Mouse (Mus musculus) limb, embryonic 13.5 days (tissue): Measurements from ENCODE around the gene Eme2. TPM values are rescaled to one million over a fixed set of nuclear protein-coding genes. Genes with fewer than 3 reads are reported as not detected.

Experiments used
- ATAC-seq: fragments of 200-750 bp; cut with Nextera tagmentation; 2 replicates; pipeline ENCODE4 v1.8.0; 2017; ENCODE audit warnings: low read depth, moderate number of reproducible peaks, moderate TSS enrichment; ENCODE audit not compliant: low FRiP score
- H3K27ac ChIP-seq: fragments of 300-500 bp; sonication (generic); 2 replicates; pipeline ENCODE4 v1.5.1; 2015; ENCODE audit warnings: inconsistent platforms, mild to moderate bottlenecking, moderate library complexity
- H3K27me3 ChIP-seq: fragments of 300-500 bp; sonication (generic); 2 replicates; pipeline ENCODE4 v1.6.1; 2015; ENCODE audit warnings: mild to moderate bottlenecking, inconsistent platforms
- H3K36me3 ChIP-seq: fragments of 300-500 bp; sonication (generic); 2 replicates; pipeline ENCODE4 v1.6.1; 2015; ENCODE audit warnings: inconsistent platforms, mild to moderate bottlenecking, moderate library complexity
- H3K4me1 ChIP-seq: fragments of 300-500 bp; sonication (generic); 2 replicates; pipeline ENCODE4 v1.6.1; 2015; ENCODE audit warnings: inconsistent platforms
- H3K4me2 ChIP-seq: fragments of 300-500 bp; sonication (generic); replicated peaks from 2 replicates; pipeline ENCODE4 v1.6.1; 2015; ENCODE audit warnings: inconsistent platforms, mild to moderate bottlenecking, moderate library complexity
- H3K4me3 ChIP-seq: fragments of 300-500 bp; sonication (generic); 2 replicates; pipeline ENCODE4 v1.5.1; 2015; ENCODE audit warnings: moderate library complexity, mild to moderate bottlenecking, inconsistent platforms
- H3K9ac ChIP-seq: fragments of 300-500 bp; sonication (generic); 2 replicates; pipeline ENCODE4 v1.6.1; 2015; ENCODE audit warnings: mild to moderate bottlenecking, inconsistent platforms
- H3K9me3 ChIP-seq: fragments of 300-500 bp; sonication (generic); 2 replicates; pipeline ENCODE4 v1.6.1; 2016; ENCODE audit warnings: inconsistent platforms
- WGBS: fragments of 180-500 bp; shearing (Covaris S2); methylation state at CpG from one replicate; pipeline ENCODE4 v1.1.7; 2015; 5-methylcytosine and 5-hydroxymethylcytosine counted together
- polyA plus RNA-seq: library from polyadenylated mRNA; unstranded; fragments of >200 nt; fragmentation: Nextera tagmentation; extraction: Ambion mirVana; gene quantifications from 2 replicates; pipeline ENCODE4 v1.2.1, GENCODE M21; 2015

Gene Eme2
- polyA plus RNA-seq, 1 experiment from 2014 or later: 35.6 TPM

DNA sequence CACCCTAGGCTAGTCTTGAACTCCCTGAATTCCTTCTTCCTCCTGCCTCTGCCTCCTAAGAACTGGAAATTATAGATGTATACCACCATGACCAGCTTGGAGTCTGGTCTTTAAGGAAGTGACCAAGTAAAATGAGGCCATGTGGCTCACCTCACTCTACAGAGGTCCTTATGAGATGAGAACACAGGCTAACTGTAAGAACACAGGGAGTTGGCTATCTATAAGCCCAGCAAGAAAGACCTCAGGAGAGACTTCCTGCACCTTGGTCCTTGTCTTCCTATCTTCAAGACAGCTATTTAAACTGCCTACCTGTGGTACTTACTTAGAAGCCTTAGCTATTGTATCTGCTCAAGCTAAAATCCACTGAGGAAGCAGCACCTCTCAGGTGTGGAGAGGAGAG, 19.1 kb upstream of the Eme2 start:
- Histone ChIP-seq H3K4me1 (no peaks in the 10 kb centered on the region), H3K27me3 (no peaks in the 10 kb centered on the region), H3K9me3 (no peaks in the 10 kb centered on the region), H3K9ac (no peak overlapping the region), H3K4me2 (no peak overlapping the region), H3K36me3 (peaks cover 96% of the 10 kb centered on the region), H3K4me3 (no peak overlapping the region), H3K27ac (no peak overlapping the region)
- no peak for ATAC-seq

DNA sequence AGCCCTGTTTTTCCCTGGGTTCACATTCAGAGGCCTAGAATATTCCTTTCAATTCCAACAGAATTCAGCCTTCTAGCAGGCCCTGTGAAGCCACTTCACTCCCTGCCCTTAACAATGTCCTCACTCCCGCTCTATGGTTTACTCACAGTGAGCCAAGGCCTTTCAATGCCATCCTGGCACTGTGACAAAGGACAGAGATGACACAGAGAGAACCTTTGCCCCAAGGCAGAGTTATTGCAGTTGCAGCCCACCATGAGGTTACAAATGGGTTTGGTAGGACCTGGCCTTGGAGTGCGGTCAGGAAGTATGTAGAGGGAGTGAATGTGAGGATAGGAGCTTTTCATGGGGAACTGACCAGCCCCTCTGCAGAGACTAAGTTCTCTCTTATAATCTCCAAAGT, 12.7 kb upstream of the Eme2 start:
- WGBS: 100% methylated on average over 2 of the region's 2 CpGs
- Histone ChIP-seq H3K9me3 (no peaks in the 10 kb centered on the region), H3K36me3 (peaks cover 99% of the 10 kb centered on the region), H3K4me1 (no peaks in the 10 kb centered on the region), H3K27ac (no peak overlapping the region), H3K9ac (no peak overlapping the region), H3K4me2 (no peak overlapping the region), H3K27me3 (no peaks in the 10 kb centered on the region), H3K4me3 (no peak overlapping the region)
- ATAC-seq: no peak

DNA sequence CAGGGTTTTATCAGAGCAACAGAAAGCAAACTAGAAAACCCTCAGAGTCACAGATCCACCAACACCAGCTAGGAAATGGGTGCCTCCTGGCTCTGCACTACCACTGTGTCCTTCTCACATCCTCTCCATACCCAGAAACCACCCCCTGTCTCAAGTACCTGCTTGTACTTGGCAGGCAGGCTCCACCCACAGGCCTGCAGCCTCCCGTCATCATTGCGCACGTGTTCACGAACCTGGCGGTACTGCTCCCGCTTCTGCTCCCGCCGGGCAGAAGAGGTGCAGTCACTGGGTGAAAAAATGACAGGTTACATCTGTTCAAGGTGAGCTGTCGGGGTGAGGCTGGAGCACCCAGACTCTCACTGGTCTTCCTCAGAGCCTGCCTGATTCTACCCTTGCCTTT, 8.9 kb upstream of the Eme2 start:
- WGBS: 92% methylated on average over 9 of the region's 9 CpGs
- ATAC-seq: no peak
- peaks cover 100% of the 10 kb centered on the region for H3K36me3 ChIP-seq

DNA sequence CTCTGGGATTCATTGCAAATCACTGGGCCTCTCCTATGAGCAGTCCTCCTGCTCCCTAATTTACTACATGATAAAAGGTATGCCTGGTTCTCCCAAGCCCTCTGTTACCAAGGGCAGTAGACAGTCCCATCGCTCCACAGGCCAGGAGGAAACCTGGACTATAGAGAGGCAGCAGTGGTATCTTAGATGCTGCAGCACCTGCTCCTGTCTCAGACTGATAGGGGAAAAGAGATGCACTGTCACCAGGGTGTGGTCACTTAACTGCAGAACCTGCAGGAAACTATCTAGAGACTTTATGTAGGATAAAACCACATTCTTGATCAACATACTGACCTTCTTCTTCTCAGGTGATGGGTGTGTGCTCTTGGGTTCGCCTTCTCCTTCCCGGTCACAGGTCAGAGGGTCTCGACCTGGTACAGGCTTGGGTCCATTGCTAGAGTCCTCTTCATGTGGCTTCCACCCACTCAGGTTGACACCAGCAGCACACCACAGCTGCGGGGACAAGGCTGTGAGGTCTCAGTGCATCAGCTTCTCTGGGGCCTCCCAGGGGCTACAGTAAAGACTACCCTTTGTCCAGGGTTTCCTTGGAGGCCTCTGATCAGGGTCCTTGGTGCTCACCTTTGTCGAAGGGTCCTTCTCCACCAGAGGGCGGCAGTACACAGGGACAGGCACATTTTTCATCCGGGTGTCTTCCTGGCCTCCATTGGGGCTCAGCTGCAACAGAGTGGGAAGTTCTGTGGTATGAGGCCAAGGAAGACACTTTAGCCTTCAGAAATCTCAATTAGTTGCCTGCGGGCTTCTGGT, 8.0 kb upstream of the Eme2 start:
- Histone ChIP-seq H3K27ac (no peak overlapping the region), H3K9ac (no peak overlapping the region), H3K27me3 (no peaks in the 10 kb centered on the region), H3K36me3 (peaks cover 100% of the 10 kb centered on the region), H3K4me3 (no peak overlapping the region), H3K4me1 (peaks cover 1% of the 10 kb centered on the region; the same call in 1 of the 2 replicates), H3K4me2 (no peak overlapping the region), H3K9me3 (no peaks in the 10 kb centered on the region)
- WGBS: 67% methylated on average over 9 of the region's 9 CpGs
- no peak for ATAC-seq

More for the DNA sequence above, 8.9 kb upstream of the Eme2 start:
- Histone ChIP-seq H3K4me1 (no peaks in the 10 kb centered on the region), H3K4me3 (no peak overlapping the region), H3K4me2 (no peak overlapping the region), H3K9me3 (no peaks in the 10 kb centered on the region), H3K27ac (no peak overlapping the region), H3K27me3 (no peaks in the 10 kb centered on the region), H3K9ac (no peak overlapping the region)

DNA sequence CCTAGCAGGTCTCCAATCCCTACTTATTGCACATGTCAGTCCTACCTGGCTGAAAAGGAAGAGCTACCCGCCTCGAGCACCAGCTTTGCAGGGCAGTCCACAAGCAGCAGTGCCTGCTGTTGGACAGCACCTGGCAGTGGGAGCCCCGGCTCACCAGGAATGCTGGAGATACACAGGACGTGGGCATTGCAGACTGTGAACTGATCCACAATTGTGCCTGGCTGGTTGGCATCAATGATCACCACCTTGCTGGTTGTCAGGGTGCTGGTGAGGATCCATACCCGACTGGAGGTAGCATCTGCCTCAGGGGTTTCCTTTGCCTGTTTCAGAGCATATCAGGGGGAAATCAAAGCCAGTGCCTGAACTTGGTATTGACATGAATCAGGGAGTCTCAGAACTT, 7.2 kb upstream of the Eme2 start:
- 84% methylated on average over 5 of the region's 5 CpGs for WGBS
- no peak for ATAC-seq
- H3K36me3 ChIP-seq: peaks cover 100% of the 10 kb centered on the region

DNA sequence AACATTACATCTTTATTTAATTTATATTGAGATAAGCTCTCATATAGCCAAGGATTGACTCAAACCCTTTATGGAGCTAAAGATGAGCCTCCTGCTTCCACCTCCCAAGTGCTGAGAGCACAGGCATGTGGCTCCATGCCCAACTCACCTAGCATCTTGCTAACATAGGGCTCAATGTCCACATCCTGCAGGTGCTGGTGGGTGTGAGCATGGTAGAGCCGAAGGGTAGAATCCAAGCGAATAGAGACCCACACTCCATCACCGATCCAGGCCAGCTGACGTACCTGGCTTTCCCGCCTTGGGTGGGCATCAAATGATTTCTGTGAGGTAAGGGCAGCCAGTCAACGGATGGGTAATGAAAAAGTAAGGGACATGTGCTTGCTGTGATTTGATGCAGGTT, 5.1 kb upstream of the Eme2 start:
- no peak overlapping the region for H3K27ac ChIP-seq
- no peak overlapping the region for H3K9ac ChIP-seq
- WGBS: 95% methylated on average over 6 of the region's 6 CpGs
- no peaks in the 10 kb centered on the region for H3K9me3 ChIP-seq
- ATAC-seq: no peak
- peaks cover 82% of the 10 kb centered on the region for H3K36me3 ChIP-seq
- no peak overlapping the region for H3K4me3 ChIP-seq
- no peaks in the 10 kb centered on the region for H3K27me3 ChIP-seq
- peaks cover 24% of the 10 kb centered on the region for H3K4me1 ChIP-seq
- no peak overlapping the region for H3K4me2 ChIP-seq

More for the DNA sequence above, 7.2 kb upstream of the Eme2 start:
- no peak overlapping the region for H3K4me2 ChIP-seq
- H3K27ac ChIP-seq: no peak overlapping the region
- H3K4me1 ChIP-seq: peaks cover 9% of the 10 kb centered on the region
- no peak overlapping the region for H3K9ac ChIP-seq
- H3K27me3 ChIP-seq: no peaks in the 10 kb centered on the region
- H3K9me3 ChIP-seq: no peaks in the 10 kb centered on the region
- no peak overlapping the region for H3K4me3 ChIP-seq

DNA sequence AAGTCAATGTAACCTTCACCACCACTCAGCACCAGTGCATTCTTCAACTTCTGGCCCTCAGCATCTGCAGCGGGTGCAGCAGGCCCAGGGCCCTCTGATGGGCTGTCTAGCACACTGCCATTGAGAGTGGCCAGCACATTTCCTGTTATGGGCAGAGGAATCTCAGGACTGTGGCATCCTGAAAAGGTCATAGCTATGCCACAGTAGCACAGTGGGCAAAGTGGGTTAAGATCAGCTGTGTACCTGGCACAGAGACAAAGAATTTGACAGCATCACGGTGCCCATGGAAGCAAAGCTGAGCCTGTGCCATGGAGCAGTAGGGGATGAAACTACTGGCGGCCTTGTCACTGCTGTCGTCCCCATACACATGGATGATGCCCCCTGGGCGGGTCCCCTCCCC, 4.3 kb upstream of the Eme2 start:
- peaks cover 73% of the 10 kb centered on the region for H3K36me3 ChIP-seq
- peaks cover 28% of the 10 kb centered on the region for H3K4me1 ChIP-seq
- no peak overlapping the region for H3K4me3 ChIP-seq
- H3K9ac ChIP-seq: no peak overlapping the region
- no peak overlapping the region for H3K27ac ChIP-seq
- no peak overlapping the region for H3K4me2 ChIP-seq
- no peak for ATAC-seq
- H3K27me3 ChIP-seq: no peaks in the 10 kb centered on the region
- no peaks in the 10 kb centered on the region for H3K9me3 ChIP-seq
- WGBS: 89% methylated on average over 5 of the region's 5 CpGs

DNA sequence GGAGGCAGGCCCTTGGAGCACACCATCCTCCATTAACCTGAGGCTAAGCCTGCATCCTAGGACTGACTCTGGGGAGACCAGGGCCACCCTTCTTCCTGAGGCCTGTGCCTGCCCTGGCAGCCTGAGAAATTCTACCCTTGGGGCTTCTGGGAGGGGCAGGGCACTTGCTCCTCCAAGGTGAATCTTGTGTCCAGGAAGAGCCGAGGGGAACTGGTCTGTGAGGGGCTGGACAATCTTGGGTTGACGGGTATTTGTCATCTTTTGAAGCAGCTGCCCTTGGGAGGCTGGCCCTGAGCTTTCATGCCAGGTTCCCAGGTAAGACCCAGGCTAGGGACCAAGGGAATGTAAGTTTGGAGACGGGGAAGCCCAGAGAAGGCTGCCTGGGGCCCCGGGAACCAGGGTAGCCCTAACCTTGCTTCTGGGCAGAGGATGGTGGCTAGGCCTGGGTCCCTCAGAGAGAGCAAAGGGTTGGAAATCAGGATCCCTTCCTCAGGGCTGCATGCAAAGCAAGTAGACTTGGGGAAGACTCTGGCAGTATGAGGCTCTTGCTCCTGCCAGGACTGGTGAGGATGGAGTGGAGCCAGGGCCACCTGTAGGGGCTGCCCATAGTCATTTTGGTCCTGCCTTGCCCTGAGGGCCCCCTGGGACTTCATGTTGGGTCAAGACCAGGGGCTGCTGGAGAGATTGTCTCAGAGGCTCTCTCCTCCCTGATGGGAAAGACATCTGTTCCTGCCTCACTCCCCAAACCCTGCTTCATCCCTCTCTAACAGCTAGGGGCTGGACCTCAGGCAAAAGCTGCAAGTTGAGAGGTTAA, 3.4 kb upstream of the Eme2 start:
- peaks cover 36% of the 10 kb centered on the region for H3K4me1 ChIP-seq
- H3K27me3 ChIP-seq: no peaks in the 10 kb centered on the region
- no peak overlapping the region for H3K27ac ChIP-seq
- 74% methylated on average over 4 of the region's 4 CpGs for WGBS
- no peak for ATAC-seq
- H3K4me2 ChIP-seq: peak overlapping the region; percentile 100; the same call in 1 of the 2 replicates
- H3K36me3 ChIP-seq: peaks cover 70% of the 10 kb centered on the region
- H3K9me3 ChIP-seq: no peaks in the 10 kb centered on the region
- 0 out of 2 replicates have a peak overlapping the region, but pooled peaks have one; percentile 94 for H3K9ac ChIP-seq
- H3K4me3 ChIP-seq: no peak overlapping the region

DNA sequence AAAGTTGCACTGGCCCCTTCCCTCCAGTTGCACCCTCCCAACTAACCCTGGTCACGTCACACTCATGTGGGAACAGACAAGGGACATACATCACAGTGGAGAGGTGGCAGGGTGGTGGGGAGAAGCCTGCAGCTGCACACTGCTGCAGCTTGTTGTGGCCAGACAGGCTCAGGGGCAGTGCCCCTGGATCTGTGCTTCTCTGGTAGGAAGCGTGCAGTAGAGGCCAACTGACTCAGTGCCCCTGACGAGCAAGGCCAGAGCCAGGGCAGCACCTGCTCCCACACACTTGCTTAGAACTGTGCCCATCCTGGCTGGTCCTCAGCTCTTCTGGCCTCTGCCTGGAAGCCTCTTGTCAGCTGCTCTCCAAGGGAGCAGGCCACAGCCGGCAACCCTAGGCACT, 2.7 kb upstream of the Eme2 start:
- Histone ChIP-seq H3K9ac (peak overlapping the region; percentile 94), H3K27ac (no peak overlapping the region), H3K36me3 (peaks cover 70% of the 10 kb centered on the region), H3K27me3 (no peaks in the 10 kb centered on the region), H3K4me1 (peaks cover 36% of the 10 kb centered on the region), H3K4me2 (peak overlapping the region; percentile 100), H3K4me3 (peak overlapping the region; percentile 90), H3K9me3 (no peaks in the 10 kb centered on the region)
- 78% methylated on average over 4 of the region's 4 CpGs for WGBS
- no peak for ATAC-seq

DNA sequence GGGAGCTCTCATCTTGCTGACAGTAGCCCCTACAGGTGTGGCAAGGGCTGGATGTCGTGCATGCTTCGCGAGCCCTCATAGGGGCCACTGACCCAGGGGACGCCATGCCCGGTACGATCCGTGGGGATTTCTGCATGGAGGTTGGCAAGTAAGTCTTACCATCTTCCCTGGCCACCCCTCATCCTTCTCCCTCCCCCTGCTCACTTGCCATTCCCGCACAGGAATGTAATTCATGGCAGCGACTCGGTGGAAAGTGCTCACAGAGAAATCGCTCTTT, 2.0 kb upstream of the Eme2 start:
- peak overlapping the region; percentile 94 for H3K9ac ChIP-seq
- H3K4me1 ChIP-seq: peaks cover 36% of the 10 kb centered on the region
- no peaks in the 10 kb centered on the region for H3K9me3 ChIP-seq
- peak overlapping the region; percentile 87; the same call in 1 of the 2 replicates for H3K27ac ChIP-seq
- WGBS: 33% methylated on average over 11 of the region's 11 CpGs
- H3K4me2 ChIP-seq: peak overlapping the region; percentile 100
- no peaks in the 10 kb centered on the region for H3K27me3 ChIP-seq
- H3K4me3 ChIP-seq: peak overlapping the region; percentile 90
- no peak for ATAC-seq
- H3K36me3 ChIP-seq: peaks cover 70% of the 10 kb centered on the region

DNA sequence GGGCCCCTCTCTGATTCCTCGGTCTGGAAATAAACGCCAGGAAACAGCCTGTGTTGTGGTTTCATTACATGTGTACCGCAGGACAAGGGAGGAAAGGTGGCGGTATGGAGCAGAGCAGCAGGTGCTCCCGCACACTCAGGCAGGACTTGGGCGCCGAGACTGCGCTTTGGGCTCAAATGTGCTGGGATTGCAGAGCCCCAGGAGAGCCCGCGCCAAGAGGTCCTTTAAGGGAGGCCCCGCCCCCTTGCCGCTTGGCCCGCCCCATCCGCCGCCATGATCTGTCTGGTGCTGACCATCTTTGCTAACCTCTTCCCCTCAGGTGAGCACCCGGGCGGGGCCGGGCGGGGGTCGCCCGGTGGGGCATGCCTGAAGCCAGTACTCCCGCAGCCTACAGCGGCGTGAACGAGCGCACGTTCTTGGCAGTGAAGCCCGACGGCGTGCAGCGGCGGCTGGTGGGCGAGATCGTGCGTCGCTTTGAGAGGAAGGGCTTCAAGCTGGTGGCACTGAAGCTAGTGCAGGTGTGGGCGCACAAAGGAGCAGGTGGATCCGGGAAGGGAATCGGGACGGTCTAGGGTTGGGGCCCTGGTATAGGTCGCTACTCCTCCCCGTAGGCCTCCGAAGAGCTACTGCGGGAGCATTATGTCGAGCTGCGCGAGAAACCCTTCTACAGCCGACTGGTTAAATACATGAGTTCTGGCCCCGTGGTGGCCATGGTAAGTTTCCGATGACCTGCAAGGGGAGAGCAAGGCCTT, 1.5 kb upstream of the Eme2 start, which contains the start of gene Nme3:
Gene Nme3 (plus strand): TSS at position 260 of the 752 bp plus-strand sequence.
- Histone ChIP-seq H3K27me3 (no peaks in the 10 kb centered on the region), H3K9me3 (no peaks in the 10 kb centered on the region), H3K4me3 (peak within 1 kb of the TSS; percentile 90), H3K27ac (peak within 1 kb of the TSS; percentile 87), H3K9ac (peak within 1 kb of the TSS; percentile 94), H3K4me1 (peaks cover 36% of the 10 kb centered on the region), H3K4me2 (peak within 1 kb of the TSS; percentile 100), H3K36me3 (peaks cover 70% of the 10 kb centered on the region)
- WGBS: 2% methylated on average over 50 of the region's 50 CpGs
- peak; percentile 52; the same call in 1 of the 2 replicates for ATAC-seq
